Mouse (Mus musculus) lung, embryonic 14.5 days (tissue): ENCODE data around the gene Ttc21b. TPM values are rescaled to one million over a fixed set of nuclear protein-coding genes. Genes with fewer than 3 reads are reported as not detected.
A peak's percentile ranks its signal among the peaks of the same experiment; 100 is the strongest.

Experiments
- ATAC-seq: fragments of 200-750 bp; cut with Nextera tagmentation; 2 replicates; pipeline ENCODE4 v1.8.0; 2017; ENCODE audit warnings: mild to moderate bottlenecking, moderate TSS enrichment, moderate library complexity; ENCODE audit not compliant: insufficient read depth
- DNase-seq: peaks from one replicate; pipeline ENCODE4 v3.0.0-alpha.2; 2015
- H3K27ac ChIP-seq: fragments of 300-500 bp; sonication (generic); 2 replicates; pipeline ENCODE4 v1.5.1; 2014; ENCODE audit warnings: low read depth, mild to moderate bottlenecking, moderate library complexity
- H3K27me3 ChIP-seq: fragments of 300-500 bp; sonication (generic); 2 replicates; pipeline ENCODE4 v1.6.1; 2014; ENCODE audit warnings: low read length, control low read depth; ENCODE audit not compliant: insufficient read depth
- H3K36me3 ChIP-seq: fragments of 300-500 bp; sonication (generic); 2 replicates; pipeline ENCODE4 v1.6.1; 2014; ENCODE audit warnings: control low read depth; ENCODE audit not compliant: insufficient read depth
- H3K4me1 ChIP-seq: fragments of 300-500 bp; sonication (generic); 2 replicates; pipeline ENCODE4 v1.6.1; 2014; ENCODE audit warnings: antibody characterized with exemption, control low read depth; ENCODE audit not compliant: insufficient read depth
- H3K4me2 ChIP-seq: fragments of 300-500 bp; sonication (generic); 2 replicates; pipeline ENCODE4 v1.6.1; 2014; ENCODE audit warnings: mild to moderate bottlenecking
- H3K4me3 ChIP-seq: fragments of 300-500 bp; sonication (generic); 2 replicates; pipeline ENCODE4 v1.5.1; 2014; ENCODE audit warnings: low read depth, low read length
- H3K9ac ChIP-seq: fragments of 300-500 bp; sonication (generic); 2 replicates; pipeline ENCODE4 v1.6.1; 2014
- H3K9me3 ChIP-seq: fragments of 300-500 bp; sonication (generic); 2 replicates; pipeline ENCODE4 v1.6.1; 2016; ENCODE audit warnings: low read depth, low read length, control low read depth
- CTCF ChIP-seq: IDR thresholded peaks from 2 replicates; pipeline ENCODE4 v1.5.1; 2016; ENCODE audit warnings: antibody characterized with exemption, low read depth
- WGBS: fragments of 180-500 bp; shearing (Covaris S2); extraction: QIAGEN DNeasy Blood & Tissue Kit; methylation state at CpG from one replicate; pipeline ENCODE4 v1.1.7; 2014; 5-methylcytosine and 5-hydroxymethylcytosine counted together
- polyA plus RNA-seq: library from polyadenylated mRNA; unstranded; fragments of >200 nt; fragmentation: Nextera tagmentation; extraction: Ambion mirVana; gene quantifications from 2 replicates; pipeline ENCODE4 v1.2.1, GENCODE M21; 2014

Gene Ttc21b
- polyA plus RNA-seq, result 16.2 and 18.2 TPM in 2 replicates

DNA sequence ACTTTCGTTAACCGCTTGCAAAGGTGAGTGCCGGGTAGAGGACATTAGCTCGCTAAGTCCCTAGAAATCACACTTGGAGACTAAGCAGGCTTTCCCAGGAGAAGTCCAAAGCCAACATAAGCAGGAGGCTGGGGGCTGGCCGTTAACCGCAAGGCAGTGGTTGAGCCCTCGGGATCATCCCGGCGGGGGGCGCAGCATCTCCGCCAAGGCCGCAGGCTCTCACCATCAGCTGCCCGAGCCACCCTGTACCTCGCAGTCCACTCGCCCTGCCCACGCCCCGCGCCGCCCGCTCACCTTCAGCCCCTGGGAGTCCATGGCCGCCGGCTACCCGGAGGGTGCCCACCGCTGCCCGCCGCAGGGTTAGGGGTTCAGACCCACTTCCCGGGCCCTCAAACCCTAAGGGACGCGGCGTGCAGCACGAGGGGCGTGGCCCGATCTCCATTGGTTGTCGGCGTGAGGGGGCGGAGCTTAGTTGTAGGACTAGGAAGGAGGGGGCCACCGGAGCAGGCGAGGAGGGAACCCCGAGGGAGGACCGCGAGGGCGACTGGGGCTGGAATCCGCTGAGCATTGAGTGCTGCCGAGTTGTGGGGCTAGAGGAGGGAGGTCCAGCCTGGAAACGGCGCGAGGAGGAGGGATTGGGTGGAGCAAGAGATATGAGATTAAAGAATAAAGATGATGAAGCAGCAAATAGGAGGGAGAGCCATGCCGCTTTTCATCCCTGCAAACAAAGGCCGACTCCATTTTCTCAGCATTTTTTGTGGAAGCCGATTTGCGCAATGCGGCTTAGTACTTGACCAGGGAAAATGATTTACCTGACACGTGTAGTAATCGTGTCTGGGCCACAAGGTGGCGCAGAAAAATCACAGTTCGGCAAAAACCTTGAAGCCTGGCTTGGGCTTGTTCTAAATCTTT, at the start of gene Ttc21b:
Ttc21b (minus strand) TSS at position 398 of the 912 bp plus-strand sequence.
- no peaks in the 10 kb centered on the region for H3K9me3 ChIP-seq
- DNase-seq (peak; percentile 98), ATAC-seq (peak; percentile 100)
- no peaks in the 10 kb centered on the region for H3K4me1 ChIP-seq
- no peaks in the 10 kb centered on the region for H3K27me3 ChIP-seq
- peak within 1 kb of the TSS; percentile 82 for H3K27ac ChIP-seq
- peak; percentile 78 for TF ChIP-seq CTCF
- WGBS, result under 1% methylated on average over 56 of the region's 56 CpGs
- H3K4me3 ChIP-seq, result peak within 1 kb of the TSS; percentile 72
- peak within 1 kb of the TSS; percentile 70 for H3K9ac ChIP-seq
- H3K36me3 ChIP-seq, result no peaks in the 10 kb centered on the region
- peak within 1 kb of the TSS; percentile 67 for H3K4me2 ChIP-seq

GRCm38 (mm10) chr2:66272551-66272950, 16.1 kb upstream of the Ttc21b start:
- no peak for TF ChIP-seq CTCF
- no peak overlapping the region for H3K27ac ChIP-seq
- H3K4me2 ChIP-seq, result no peak overlapping the region
- no peaks in the 10 kb centered on the region for H3K27me3 ChIP-seq
- H3K9ac ChIP-seq, result no peak overlapping the region
- no peaks in the 10 kb centered on the region for H3K36me3 ChIP-seq
- DNase-seq, result peak; percentile 76
- no peak overlapping the region for H3K4me3 ChIP-seq
- WGBS, result 26% methylated on average over 3 of the region's 3 CpGs
- ATAC-seq, result peak; percentile 87
- H3K9me3 ChIP-seq, result no peaks in the 10 kb centered on the region
- H3K4me1 ChIP-seq, result no peaks in the 10 kb centered on the region

- Histone ChIP-seq H3K4me1 (no peaks in the 10 kb centered on the region), H3K4me3 (no peak overlapping the region), H3K27me3 (no peaks in the 10 kb centered on the region), H3K9me3 (no peaks in the 10 kb centered on the region), H3K4me2 (no peak overlapping the region), H3K36me3 (peaks cover 17% of the 10 kb centered on the region; the same call in 1 of the 2 replicates), H3K27ac (no peak overlapping the region), H3K9ac (no peak overlapping the region)
- DNase-seq, result no peak
- 76% methylated on average over 1 of the region's 1 CpGs for WGBS
- TF ChIP-seq CTCF, result no peak
- ATAC-seq, result no peak
These were observed 12.4 kb downstream of the Ttc21b start for GRCm38 (mm10) chr2:66244013-66244412.

GRCm38 (mm10) chr2:66240334-66240733, 16.1 kb downstream of the Ttc21b start:
- ATAC-seq (no peak), DNase-seq (no peak)
- H3K4me1 ChIP-seq, result no peaks in the 10 kb centered on the region
- no peaks in the 10 kb centered on the region for H3K9me3 ChIP-seq
- no peak for TF ChIP-seq CTCF
- H3K27me3 ChIP-seq, result no peaks in the 10 kb centered on the region
- H3K4me2 ChIP-seq, result no peak overlapping the region
- no peak overlapping the region for H3K27ac ChIP-seq
- WGBS, result 95% methylated on average over 1 of the region's 1 CpGs
- no peak overlapping the region for H3K4me3 ChIP-seq
- no peak overlapping the region for H3K9ac ChIP-seq
- H3K36me3 ChIP-seq, result peaks cover 17% of the 10 kb centered on the region; the same call in 1 of the 2 replicates

DNA sequence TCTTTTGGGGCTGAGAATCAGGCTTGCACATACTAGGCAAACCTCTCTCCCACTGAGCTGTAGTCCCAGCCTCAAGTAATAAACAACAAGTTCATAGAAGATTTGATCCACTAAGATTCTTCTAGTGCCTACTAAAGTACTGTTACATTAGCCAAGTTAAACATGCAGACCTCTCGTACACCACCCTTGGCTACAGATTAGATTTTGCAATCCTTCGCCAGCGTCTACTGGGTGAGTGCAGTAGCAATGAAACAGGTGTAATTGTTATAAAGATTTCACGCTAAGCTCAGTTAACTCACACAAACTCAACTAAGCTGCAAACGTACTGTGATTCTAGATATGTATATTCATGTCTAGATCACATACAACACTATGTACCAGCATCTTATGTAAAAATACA, 17.5 kb downstream of the Ttc21b start:
- no peak for TF ChIP-seq CTCF
- Histone ChIP-seq H3K27me3 (no peaks in the 10 kb centered on the region), H3K36me3 (peaks cover 20% of the 10 kb centered on the region; the same call in 1 of the 2 replicates), H3K4me3 (no peak overlapping the region), H3K4me2 (no peak overlapping the region), H3K9me3 (no peaks in the 10 kb centered on the region), H3K9ac (no peak overlapping the region), H3K4me1 (no peaks in the 10 kb centered on the region), H3K27ac (no peak overlapping the region)
- ATAC-seq (no peak), DNase-seq (no peak)
- WGBS, result 85% methylated on average over 5 of the region's 5 CpGs

DNA sequence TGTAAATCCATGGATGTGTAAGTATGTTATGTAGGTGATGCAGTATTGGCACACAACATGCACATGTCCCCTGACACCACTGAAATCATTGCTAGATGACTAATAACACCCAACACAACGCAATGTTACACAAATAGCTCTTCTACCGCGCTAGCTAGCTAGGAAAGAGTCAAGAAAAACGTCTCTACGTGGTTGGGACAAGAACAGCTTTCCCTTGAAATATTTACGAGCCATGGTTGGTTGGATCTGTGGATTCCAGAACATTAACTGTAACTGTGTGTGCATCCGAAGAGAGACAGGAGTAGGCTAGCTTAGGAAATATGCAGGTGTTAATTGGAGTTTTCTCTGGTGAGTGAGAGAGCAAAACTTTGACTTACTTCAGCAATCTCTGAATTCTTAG, 35.5 kb downstream of the Ttc21b start:
- WGBS, result 92% methylated on average over 7 of the region's 7 CpGs
- no peak overlapping the region for H3K27ac ChIP-seq
- no peaks in the 10 kb centered on the region for H3K4me1 ChIP-seq
- ATAC-seq, result no peak
- no peak for DNase-seq
- H3K4me3 ChIP-seq, result no peak overlapping the region
- no peaks in the 10 kb centered on the region for H3K9me3 ChIP-seq
- no peak for TF ChIP-seq CTCF
- no peaks in the 10 kb centered on the region for H3K27me3 ChIP-seq
- H3K36me3 ChIP-seq, result peaks cover 29% of the 10 kb centered on the region; the same call in 1 of the 2 replicates
- no peak overlapping the region for H3K9ac ChIP-seq
- H3K4me2 ChIP-seq, result no peak overlapping the region

DNA sequence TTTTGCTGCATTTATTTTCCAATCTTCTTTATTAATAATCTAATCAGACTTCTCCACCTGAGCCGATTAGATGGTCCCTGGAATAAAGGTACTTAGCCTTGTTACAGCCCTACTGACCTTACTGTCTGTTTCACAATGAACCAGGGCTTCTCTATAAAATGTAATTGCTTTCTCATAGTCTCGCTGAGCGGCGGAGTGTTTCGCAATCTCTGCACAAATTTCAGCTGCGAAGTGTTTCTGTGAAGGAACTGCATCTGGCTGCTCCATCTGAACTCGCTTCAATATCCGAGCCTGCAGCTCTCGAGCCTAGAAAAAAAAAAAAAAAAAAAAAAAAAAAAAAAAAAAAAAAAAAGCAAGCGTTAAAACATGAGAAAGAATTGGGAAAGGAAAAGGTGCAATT, 46.5 kb downstream of the Ttc21b start:
- WGBS, result 48% methylated on average over 10 of the region's 10 CpGs
- Histone ChIP-seq H3K4me2 (no peak overlapping the region), H3K27ac (no peak overlapping the region), H3K4me3 (no peak overlapping the region), H3K9ac (no peak overlapping the region), H3K36me3 (peaks cover 30% of the 10 kb centered on the region), H3K27me3 (no peaks in the 10 kb centered on the region), H3K4me1 (no peaks in the 10 kb centered on the region), H3K9me3 (no peaks in the 10 kb centered on the region)
- no peak for TF ChIP-seq CTCF
- peak; percentile 84 for DNase-seq
- ATAC-seq, result peak; percentile 44; the same call in 1 of the 2 replicates
